Mouse (Mus musculus) mesoderm, embryonic 11.5 days (tissue): ENCODE results near the gene Bmpr1b.

Experiments
- DNase-seq: peaks from one replicate; pipeline ENCODE4 v3.0.0-alpha.2; 2012; ENCODE audit warnings: low read depth, low spot score

The Bmpr1b gene

DNA sequence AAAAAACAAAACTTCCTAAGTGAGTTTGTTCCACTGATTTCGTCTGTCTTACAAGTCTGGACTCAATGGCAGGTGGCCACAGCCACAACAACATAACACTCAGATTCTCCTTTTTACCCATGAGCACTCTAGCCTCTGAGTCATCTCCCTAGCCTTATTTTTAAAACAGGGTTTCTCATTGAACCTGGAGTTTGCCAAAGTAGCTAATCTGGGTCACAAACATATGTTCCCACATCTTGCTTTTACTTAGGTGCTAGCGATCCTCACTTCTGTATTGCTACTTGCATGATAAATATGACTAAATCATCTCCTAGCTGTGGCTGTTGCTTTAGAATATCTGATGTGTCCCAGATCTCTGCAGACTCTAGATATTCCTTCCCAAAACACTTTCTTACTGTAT lies 260.1 kb downstream of the Bmpr1b start:
- DNase-seq = no peak

DNA sequence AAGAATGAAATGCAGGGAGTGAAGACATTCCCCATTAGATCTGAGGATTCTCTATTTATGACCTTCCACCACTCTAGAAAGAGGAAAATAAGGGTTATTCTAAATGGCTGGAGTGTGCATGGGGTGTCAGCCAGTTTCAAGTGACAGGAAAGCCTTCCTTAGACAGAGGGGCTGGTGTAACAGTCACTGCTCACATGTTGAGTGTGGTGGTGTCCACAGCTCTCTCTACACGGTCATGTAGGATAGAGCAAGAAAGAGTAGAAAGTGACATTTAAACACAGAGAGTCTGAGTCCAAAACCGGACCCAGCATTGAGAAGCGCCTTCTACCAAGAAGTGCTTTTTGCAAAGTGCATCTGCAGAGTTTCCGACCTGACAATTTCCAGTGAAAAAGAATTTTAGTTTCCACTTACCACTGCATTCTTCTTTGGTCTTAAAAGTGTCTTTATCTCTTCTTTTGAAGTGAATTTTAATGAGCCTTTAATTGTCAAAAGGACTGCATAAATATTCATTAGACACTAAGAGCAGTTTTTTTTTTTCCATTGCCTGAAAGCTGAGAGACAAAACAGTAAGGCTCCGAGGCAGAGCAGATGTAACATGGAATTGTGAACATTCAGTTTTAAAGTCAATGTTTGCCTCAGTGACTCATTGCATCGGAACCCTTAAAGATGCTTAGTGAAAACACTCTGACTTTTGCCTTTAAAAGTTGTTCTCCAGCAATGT lies 263.2 kb downstream of the Bmpr1b start:
- no peak for DNase-seq

DNA sequence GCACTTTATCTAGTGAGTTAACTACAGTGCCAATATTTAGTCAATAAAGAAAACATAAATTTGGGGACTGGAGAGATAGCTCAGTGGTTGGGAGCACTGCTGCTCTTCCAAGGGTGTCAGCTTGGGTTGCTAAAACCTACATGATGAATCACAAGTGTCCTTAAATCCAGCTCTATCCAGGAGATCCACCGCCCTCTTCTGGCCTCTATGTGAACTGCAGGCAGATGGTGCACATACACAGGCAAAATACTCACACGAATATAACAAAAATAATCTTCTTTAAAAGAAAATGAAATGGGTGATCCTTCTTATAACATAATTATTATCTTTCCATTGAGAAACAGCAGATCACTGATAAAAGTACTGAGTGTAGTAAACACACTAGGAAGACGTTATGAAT lies 268.9 kb downstream of the Bmpr1b start:
- no peak for DNase-seq

DNA sequence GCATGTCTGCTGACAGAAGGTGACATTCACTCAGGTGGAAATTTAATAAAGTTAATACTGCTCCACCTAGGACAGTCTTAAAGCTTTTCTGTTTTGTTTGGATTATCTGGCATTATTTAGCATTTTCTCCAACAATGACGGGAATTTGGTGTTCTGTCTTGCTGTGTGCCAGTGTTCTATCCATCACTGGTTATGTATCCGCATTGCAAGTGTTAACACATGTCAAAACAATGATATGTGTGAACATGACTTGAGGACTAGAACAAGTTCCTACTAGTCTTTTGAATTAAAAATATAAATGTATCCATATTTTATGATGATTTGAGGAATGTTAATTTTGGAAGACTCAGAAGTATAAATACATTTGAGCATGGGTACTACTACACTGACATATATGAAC lies 269.7 kb downstream of the Bmpr1b start:
- no peak for DNase-seq

DNA sequence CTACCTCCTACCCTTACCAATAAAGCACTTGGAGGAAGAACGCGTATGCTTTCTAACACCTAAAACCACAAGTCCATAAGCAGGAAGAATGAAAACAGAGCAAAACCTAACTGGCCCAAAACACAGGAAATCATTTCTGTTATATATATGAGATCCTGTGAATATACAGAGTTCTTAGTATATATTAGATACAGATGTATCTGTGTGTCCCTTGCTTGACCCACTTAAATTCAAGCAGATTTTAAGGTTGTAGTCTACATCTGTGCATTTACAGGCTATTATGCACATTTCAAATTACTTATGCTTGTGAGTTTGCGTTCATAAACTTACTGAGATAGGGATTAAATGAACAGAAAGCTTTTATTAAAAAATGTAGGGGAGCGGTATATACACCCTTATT lies 271.5 kb downstream of the Bmpr1b start:
- DNase-seq = no peak

DNA sequence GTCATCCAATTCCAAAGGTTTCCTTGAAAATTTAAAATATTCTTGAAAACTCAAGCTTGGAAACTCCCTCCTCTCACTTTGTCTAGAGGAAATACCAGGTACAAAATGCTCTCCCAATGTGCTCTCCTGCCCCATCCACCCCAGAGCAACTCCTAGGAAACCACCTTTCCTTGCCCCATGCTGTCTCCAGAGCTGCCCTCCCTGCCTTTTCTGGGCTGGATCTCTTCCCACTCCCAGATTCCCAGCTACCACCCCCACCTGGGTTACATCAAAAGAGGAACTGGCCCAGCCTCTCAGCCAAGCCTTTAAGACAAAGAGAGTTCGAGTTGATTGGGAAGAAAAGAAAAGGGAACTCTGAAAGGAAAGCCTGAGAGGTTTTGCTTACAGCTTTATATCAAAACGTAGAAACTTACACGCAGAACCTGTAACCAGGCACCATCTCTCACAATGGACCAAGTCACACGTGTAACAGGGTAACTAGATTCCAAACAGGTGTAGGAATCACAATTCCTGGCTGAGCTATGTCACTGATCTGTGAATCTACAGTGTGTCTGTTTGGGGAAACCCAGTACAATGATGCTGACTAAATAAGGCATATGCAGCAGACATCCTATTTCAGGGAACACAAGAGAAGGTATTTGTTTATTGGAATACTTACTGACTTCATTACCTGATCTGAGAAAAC lies 272.2 kb downstream of the Bmpr1b start:
- no peak for DNase-seq

DNA sequence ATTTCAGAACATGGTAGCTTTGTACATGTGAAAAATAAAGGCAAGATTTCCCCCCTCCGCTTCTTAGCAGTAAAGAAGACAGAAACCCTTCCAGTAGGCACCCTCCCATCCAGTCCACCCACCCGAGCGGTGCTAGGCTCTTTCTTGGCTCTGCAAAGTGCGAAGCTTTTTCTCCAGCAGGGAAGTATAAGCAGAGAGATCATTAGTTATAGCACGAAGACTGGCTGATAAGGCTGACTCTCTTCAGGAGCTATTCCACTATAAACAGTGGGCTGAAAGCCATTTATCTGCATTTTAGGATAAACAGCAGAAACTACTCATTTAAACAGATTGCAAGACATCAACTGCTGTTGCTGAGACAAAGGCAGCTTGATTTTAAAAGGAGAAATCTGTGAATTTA lies 274.1 kb downstream of the Bmpr1b start:
- DNase-seq = no peak

DNA sequence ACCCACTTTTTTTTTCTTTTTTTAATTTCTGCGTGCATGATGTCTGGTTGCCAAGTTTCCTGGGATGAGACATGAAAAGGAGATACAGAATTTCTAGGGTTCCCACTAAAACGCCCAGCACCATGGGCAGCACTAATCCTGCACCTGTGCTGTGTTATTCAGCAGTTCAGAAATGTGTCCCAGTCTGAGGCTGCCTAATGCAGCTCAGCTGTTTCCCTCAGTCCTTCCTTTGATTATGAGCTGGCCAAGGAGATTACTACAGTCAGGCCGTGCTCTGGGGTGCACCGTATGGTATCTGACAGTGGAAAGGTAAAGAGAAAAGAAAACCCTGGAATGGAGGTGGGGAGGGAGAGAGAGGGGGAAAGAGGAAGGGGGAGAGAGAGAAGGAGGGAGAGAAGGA lies 278.6 kb downstream of the Bmpr1b start:
- peak; percentile 27 for DNase-seq

DNA sequence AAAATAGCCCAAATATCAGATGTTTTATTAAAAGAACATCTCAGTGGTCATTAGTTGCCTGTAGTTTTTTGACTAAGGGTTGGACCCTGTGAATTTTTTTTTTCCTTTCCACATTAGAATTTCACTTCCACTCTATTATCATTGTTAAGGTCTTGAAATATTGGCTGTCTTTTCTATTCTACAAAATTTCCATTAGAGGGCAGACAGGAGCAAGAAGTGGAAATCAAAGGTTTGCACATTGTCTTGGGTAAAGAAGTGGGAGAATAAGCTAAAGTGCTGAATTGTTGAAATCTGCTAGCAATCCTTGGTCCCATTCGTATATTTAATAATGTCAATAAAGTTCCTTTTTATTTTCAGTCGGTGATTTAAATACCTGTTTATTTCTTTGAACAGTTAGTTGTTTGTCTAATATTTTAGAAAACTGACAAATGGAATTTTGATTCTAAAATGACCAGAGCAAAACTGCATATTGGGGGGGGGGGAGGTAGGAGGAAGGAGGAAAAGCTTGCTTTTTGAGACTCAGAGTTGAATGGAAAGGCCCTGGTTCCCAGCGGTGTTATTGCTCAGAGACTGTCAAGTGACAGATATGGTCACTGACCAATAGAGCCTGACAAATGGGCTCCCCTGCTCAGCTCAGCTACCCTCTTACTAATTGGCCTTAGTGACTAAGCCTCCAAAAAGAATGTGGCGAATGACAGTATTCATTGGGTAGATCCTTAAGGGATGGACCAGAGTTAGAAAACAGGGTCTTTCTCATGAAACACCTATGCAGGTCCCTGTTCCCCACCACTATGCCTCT lies 281.6 kb downstream of the Bmpr1b start:
- peak; percentile 31 for DNase-seq

DNA sequence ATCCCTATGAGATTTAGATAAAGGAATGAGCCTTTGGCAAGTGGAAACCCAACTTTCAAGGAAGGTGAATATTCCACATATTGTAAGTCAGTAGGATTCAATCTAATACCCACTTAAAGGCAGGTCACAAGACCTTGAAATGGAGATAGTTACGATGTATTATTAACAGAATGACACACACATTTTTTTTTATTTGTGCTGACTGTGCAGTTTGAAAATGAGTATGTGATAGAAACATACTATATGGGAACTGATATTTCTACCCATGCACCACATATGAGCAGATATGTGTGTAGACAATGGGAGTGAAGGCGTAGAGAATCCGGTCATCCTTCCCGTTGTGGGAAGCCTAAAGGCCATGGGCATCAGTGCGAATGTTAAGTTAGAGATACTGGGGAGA lies 285.0 kb downstream of the Bmpr1b start:
- DNase-seq = no peak

DNA sequence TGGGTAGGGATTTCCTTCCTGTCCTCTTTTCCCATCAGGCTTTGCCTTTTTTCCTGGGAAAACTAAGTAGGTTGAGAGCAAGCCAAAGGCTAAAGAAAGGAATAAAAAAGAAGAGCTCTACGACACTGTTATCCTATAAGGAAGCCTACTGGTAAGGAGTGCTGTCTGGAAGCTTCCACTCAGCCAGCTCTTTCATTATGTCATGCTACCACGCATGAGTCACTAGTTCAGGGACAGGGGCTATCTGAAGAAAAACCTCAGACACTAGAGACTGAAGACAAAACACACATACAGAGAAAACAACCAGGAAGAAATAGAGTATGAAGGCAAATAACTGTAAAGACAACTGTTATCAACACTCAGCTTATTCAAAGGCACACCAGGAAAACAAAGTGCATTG lies 286.7 kb downstream of the Bmpr1b start:
- no peak for DNase-seq

DNA sequence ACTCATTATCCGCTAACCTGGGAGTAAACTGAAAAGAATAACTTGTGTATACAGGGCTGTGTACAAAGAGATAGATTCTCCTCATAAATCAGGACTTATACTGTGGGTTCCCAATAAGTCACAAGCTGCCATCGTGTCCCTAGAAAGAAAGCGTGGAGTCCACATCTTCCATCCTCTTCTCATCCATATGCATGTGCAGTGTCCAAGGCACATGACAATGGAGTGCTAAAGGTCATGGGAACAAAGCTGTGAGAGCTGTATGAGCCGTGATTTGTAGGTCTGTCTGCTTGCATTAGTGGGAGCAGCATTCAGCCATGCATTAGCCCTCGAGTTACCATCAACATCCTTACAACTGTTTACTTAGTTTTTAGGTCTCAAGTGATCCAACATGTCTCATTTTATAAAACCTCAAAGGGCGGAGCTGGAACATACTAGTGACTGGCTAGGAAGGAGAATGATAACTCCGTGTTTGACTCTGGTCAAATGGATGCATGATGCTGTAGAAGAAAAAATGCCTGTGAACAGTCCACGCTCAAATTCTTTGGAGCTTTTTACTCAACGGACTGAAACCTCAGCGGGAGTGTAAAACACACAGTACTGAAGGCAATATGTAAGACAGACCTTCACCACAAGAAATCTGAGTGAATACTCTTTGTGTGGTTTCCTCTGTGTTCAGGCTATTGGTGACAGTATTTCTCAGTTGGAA lies 296.7 kb downstream of the Bmpr1b start:
- peak; percentile 77 for DNase-seq

DNA sequence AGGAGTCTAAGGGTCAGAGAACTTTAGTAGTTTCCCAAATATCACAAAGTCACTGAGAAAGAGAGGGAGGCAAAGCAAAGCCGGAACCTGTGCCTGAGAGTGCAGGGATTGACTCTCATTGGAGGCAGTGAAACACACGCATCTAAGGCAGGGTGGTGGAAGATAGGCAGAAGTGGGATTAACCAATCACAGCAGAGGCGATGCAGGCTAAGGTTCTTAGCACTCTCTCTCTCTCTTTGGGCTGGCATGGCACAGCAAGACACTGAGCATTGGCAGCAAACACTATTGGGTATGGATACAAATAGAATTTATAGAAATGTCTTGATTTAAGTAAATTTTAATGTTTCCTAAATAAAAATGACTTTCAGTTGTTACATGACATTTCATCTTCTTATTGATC lies 297.4 kb downstream of the Bmpr1b start:
- no peak for DNase-seq

DNA sequence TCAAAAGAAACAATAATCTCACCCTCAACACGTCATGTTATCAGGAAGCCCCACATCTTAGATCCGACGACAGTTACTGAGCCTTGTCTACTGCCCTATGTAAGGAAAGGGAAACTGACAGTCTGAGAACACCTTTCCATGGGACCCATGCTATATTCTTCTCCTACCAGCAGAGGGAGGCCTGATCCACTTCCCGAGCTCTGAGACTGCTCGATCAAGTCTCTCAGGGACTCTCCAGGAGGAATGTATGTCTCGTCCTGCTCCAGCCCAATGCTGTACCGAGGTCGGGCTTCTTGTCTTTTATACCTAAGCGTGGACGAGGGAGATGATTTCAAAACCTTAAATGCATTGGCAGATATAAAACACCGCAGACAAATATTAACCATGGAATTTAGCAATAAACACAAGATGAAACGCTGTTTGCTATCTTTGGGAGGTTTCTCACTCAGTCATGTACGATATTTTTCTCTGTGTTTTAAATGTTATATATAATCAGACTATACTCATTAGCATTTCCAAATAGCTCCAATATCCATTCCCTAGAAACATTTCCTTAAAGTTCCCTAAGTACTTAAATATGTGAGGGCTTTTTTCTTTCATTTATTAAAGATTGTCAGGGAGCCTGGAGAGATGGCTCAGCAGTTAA lies 306.3 kb downstream of the Bmpr1b start:
- DNase-seq = peak; percentile 75

DNA sequence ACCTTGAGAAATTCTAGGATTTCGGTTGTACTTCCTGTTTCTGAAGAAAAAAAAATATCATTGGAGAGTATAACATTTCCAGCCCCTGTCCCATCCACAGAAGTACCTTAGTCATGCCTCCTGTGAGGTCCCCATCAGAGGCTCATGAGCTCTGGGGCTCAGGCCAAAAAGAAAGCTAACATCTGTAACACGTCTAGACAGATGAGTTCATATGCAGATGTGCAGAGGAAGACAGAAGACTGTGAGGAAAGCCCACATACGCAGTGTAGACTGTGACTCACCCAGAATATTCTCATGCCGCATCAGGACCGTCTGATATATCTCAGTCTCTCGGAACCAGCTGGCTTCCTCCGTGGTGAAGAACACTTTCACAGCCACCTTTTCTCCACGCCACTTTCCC lies 312.1 kb downstream of the Bmpr1b start:
- DNase-seq = no peak

DNA sequence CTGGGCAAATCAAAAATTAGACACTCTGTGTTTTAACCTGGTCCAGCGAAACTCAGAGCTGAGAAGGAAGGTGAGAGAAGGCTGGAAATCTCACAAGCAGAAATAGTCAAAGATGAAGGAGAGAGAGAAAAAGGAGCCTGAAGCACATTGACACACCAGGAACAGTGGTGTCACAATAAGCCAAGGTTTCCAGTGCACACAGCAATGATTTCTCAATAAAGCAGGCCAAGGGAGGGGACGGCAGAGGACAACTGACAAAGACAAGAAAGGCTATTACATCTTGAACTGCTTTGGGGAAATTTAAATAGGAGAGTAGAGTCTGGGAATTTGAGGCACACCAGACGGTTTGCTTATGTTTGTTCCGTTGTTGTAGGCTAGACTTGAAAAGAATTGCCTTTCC lies 314.9 kb downstream of the Bmpr1b start:
- no peak for DNase-seq

DNA sequence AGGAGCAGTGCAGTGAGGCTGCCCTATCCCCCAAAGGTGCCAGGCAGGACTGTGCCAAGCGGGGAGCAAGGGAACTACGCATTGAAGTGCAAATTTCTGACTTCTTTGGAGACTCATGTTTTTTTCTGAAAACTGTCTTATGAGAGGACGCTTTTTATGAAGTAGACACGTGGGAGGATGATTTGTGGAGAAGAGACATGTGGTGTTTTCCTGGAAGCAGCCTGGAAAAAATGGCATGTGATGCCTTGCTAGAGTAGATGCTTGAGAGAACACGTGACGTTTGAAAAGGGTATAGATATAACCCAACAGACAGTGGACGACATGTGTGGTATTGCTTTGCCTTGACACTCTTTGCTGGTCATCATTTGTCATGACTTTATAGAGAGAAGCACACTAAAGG lies 319.1 kb downstream of the Bmpr1b start:
- no peak for DNase-seq

DNA sequence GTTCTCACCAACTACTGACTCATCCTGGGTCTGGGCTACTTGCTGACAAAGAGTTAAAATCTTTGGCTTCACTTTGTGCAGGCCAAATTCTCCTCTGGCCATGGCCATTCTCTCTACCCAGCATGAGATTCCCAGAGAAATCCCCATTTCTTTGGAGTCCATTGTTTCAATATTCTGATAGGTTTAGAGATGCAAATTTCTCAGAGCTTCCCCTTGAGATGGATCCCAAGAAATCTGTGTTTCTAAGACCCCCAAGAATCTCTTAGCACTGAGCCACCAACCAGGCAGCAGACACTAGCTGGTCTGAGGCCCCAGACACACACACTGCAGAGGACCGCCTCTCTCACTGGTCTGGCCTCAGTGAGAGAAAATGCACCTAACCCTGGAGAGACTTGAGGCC lies 320.0 kb downstream of the Bmpr1b start:
- DNase-seq = no peak

DNA sequence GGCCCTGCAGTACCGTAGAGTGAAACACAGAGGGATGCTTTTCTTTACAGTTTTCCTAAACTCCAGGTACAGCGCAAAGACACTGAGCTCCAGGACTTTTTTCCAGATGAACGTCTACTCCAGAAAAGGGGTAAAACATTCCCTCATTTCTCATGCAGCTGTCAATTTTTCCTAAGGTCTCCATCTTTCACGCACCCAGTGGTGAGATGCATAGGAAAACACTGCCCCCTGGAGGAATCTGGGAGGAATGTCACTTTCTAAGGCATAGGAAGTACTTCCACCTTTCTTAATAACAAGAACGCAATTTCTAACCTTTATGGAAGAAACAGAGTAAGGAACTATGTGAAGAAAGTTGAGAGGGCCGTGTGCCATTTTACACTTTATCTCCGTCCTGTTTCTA lies 330.4 kb downstream of the Bmpr1b start:
- peak; percentile 66 for DNase-seq

DNA sequence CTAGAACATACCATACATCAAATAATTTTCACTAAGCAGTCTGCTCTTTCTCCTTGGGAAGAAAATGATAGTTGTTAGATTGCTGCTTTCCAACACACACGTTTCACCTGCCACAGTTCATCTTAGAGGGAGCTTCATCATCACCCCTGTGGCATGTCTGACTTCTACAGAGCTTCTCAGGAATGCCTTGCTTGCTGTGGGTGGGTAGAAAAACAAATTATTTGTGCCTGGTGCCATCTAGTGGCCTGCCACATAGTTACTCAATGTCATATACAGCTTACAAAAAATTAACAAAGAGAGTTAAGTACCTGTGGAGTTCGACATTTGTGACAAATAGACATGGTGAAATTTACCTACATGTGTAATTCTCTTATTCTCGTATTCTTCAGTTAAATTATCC lies 338.1 kb downstream of the Bmpr1b start:
- peak; percentile 63 for DNase-seq

DNA sequence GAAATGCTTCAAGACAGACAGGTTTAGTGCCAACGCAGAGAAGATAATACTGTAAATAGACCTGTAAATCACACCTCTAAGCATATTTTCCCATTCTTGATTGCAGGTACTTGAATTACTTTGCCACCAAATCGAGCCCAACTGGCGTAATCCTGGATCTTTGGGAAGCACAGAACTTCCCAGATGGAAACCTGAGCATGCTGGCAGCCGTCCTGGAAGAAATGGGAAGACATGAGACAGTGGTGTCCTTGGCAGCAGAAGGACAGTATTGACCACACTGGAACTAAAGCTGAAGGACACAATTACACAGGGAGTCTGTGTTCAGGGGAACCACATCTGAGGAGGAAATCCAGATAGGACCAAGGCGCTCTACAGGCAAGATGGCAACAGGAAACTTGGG lies 340.9 kb downstream of the Bmpr1b start:
- DNase-seq = no peak
